Mouse (Mus musculus): Measurements from ENCODE around the gene Mslnl.

- TF ChIP-seq CTCF (IDR thresholded peaks at IDR 0.05; ENCODE audit: low read depth) (no peak), EP300 (IDR thresholded peaks at IDR 0.05; ENCODE audit: low read depth) (no peak)
Observed at GRCm38 (mm10) chr17:25756378-25757242, 20.8 kb downstream of the Mslnl start.

Data from heart, postnatal 0 days (tissue).